Mouse (Mus musculus) testis, adult 2 months (tissue): ENCODE measurements around the gene 1700001P01Rik.

Source experiments
- CTCF ChIP-seq: fragments of 200-500 bp; IDR thresholded peaks from 2 replicates; pipeline ENCODE4 v1.5.1; 2012; ENCODE audit warnings: low read depth, mild to moderate bottlenecking, inconsistent platforms, low read length, moderate library complexity; ENCODE audit not compliant: control insufficient read depth, insufficient read depth, insufficient replicate concordance
- POLR2A ChIP-seq: fragments of 200-500 bp; IDR thresholded peaks from 2 replicates; pipeline ENCODE4 v1.6.1; 2012; ENCODE audit warnings: low read depth, mild to moderate bottlenecking, inconsistent platforms, low read length, moderate library complexity; ENCODE audit not compliant: control insufficient read depth

GRCm38 (mm10) chr11:97742591-97742990, 33.1 kb downstream of the 1700001P01Rik start:
- TF ChIP-seq CTCF (no peak), POLR2A (no peak)
